Mouse (Mus musculus): ENCODE measurements around the gene B3gnt9.

GRCm38 (mm10) chr8:105206766-105207275 is 48.1 kb downstream of the B3gnt9 start:
- TF ChIP-seq CTCF (IDR thresholded peaks at IDR 0.05; ENCODE audit: control insufficient read depth, insufficient read depth, insufficient read length) (no peak), FOSL1 (IDR thresholded peaks at IDR 0.05; ENCODE audit: insufficient read depth, low read length, poor library complexity, severe bottlenecking) (no peak), USF1 (IDR thresholded peaks at IDR 0.05; ENCODE audit: low read depth) (no peak), MYOG (IDR thresholded peaks at IDR 0.05; ENCODE audit: control insufficient read depth, extremely low read depth, insufficient read length) (no peak), MAX (IDR thresholded peaks at IDR 0.05) (no peak)
